Mouse (Mus musculus) limb, embryonic 12.5 days (tissue): ENCODE data around the gene Txndc5. TPM values are rescaled to one million over a fixed set of nuclear protein-coding genes. Genes with fewer than 3 reads are reported as not detected.

ENCODE experiments used
- ATAC-seq: fragments of 200-750 bp; cut with Nextera tagmentation; 2 replicates; pipeline ENCODE4 v1.8.0; 2017; ENCODE audit warnings: low read depth, moderate TSS enrichment; ENCODE audit not compliant: insufficient number of reproducible peaks, insufficient read depth, low FRiP score, low TSS enrichment
- H3K27ac ChIP-seq: fragments of 300-500 bp; sonication (generic); 2 replicates; pipeline ENCODE4 v1.5.1; 2016; ENCODE audit warnings: mild to moderate bottlenecking, moderate library complexity
- H3K27me3 ChIP-seq: fragments of 300-500 bp; sonication (generic); 2 replicates; pipeline ENCODE4 v1.6.1; 2016; ENCODE audit warnings: mild to moderate bottlenecking, moderate library complexity
- H3K36me3 ChIP-seq: fragments of 300-500 bp; sonication (generic); 2 replicates; pipeline ENCODE4 v1.6.1; 2016; ENCODE audit warnings: mild to moderate bottlenecking, moderate library complexity
- H3K4me1 ChIP-seq: fragments of 300-500 bp; sonication (generic); replicated peaks from 2 replicates; pipeline ENCODE4 v1.6.1; 2016
- H3K4me2 ChIP-seq: fragments of 300-500 bp; sonication (generic); 2 replicates; pipeline ENCODE4 v1.6.1; 2016; ENCODE audit warnings: mild to moderate bottlenecking, moderate library complexity
- H3K4me3 ChIP-seq: fragments of 300-500 bp; sonication (generic); replicated peaks from 2 replicates; pipeline ENCODE4 v1.5.1; 2016; ENCODE audit warnings: mild to moderate bottlenecking
- H3K9ac ChIP-seq: fragments of 300-500 bp; sonication (generic); replicated peaks from 2 replicates; pipeline ENCODE4 v1.6.1; 2016; ENCODE audit warnings: mild to moderate bottlenecking, moderate library complexity
- H3K9me3 ChIP-seq: fragments of 300-500 bp; sonication (generic); 2 replicates; pipeline ENCODE4 v1.6.1; 2016; ENCODE audit warnings: mild to moderate bottlenecking, moderate library complexity
- WGBS: fragments of 180-500 bp; shearing (Covaris S2); methylation state at CpG from one replicate; pipeline ENCODE4 v1.1.7; 2016; 5-methylcytosine and 5-hydroxymethylcytosine counted together
- polyA plus RNA-seq: library from polyadenylated mRNA; unstranded; fragments of >200 nt; fragmentation: Nextera tagmentation; extraction: Ambion mirVana; gene quantifications from 2 replicates; pipeline ENCODE4 v1.2.1, GENCODE M21; 2016

Txndc5 gene
- polyA plus RNA-seq, 1 experiment from 2014 or later = 180 TPM

GRCm38 (mm10) chr13:38451446-38451845 is 77.2 kb downstream of the Txndc5 start:
- H3K27ac ChIP-seq = no peak overlapping the region
- no peaks in the 10 kb centered on the region for H3K9me3 ChIP-seq
- H3K4me2 ChIP-seq = no peak overlapping the region
- no peaks in the 10 kb centered on the region for H3K4me1 ChIP-seq
- no peak overlapping the region for H3K4me3 ChIP-seq
- 66% methylated on average over 5 of the region's 5 CpGs for WGBS
- no peak for ATAC-seq
- H3K27me3 ChIP-seq = no peaks in the 10 kb centered on the region
- H3K36me3 ChIP-seq = no peaks in the 10 kb centered on the region
- no peak overlapping the region for H3K9ac ChIP-seq

Other genes starting within 250 kb of the Txndc5 start
- gene Bmp6, start 183.7 kb downstream of the Txndc5 start, polyA plus RNA-seq = 0.75 and 1.4 TPM in 2 replicates
- 26.8 and 27.1 TPM in 2 replicates for gene Bloc1s5, start 106.3 kb upstream of the Txndc5 start, polyA plus RNA-seq
- 47.3 and 50.0 TPM in 2 replicates for gene Eef1e1, start 130.2 kb upstream of the Txndc5 start, polyA plus RNA-seq